Mouse (Mus musculus) lung, embryonic 14.5 days (tissue): Measurements from ENCODE around the gene Mt3. TPM values are rescaled to one million over a fixed set of nuclear protein-coding genes. Genes with fewer than 3 reads are reported as not detected.

Experiments used
- ATAC-seq: fragments of 200-750 bp; cut with Nextera tagmentation; 2 replicates; pipeline ENCODE4 v1.8.0; 2017; ENCODE audit warnings: mild to moderate bottlenecking, moderate TSS enrichment, moderate library complexity; ENCODE audit not compliant: insufficient read depth
- DNase-seq: peaks from one replicate; pipeline ENCODE4 v3.0.0-alpha.2; 2015
- H3K27ac ChIP-seq: fragments of 300-500 bp; sonication (generic); 2 replicates; pipeline ENCODE4 v1.5.1; 2014; ENCODE audit warnings: low read depth, mild to moderate bottlenecking, moderate library complexity
- H3K27me3 ChIP-seq: fragments of 300-500 bp; sonication (generic); 2 replicates; pipeline ENCODE4 v1.6.1; 2014; ENCODE audit warnings: low read length, control low read depth; ENCODE audit not compliant: insufficient read depth
- H3K36me3 ChIP-seq: fragments of 300-500 bp; sonication (generic); 2 replicates; pipeline ENCODE4 v1.6.1; 2014; ENCODE audit warnings: control low read depth; ENCODE audit not compliant: insufficient read depth
- H3K4me1 ChIP-seq: fragments of 300-500 bp; sonication (generic); 2 replicates; pipeline ENCODE4 v1.6.1; 2014; ENCODE audit warnings: antibody characterized with exemption, control low read depth; ENCODE audit not compliant: insufficient read depth
- H3K4me2 ChIP-seq: fragments of 300-500 bp; sonication (generic); 2 replicates; pipeline ENCODE4 v1.6.1; 2014; ENCODE audit warnings: mild to moderate bottlenecking
- H3K4me3 ChIP-seq: fragments of 300-500 bp; sonication (generic); 2 replicates; pipeline ENCODE4 v1.5.1; 2014; ENCODE audit warnings: low read depth, low read length
- H3K9ac ChIP-seq: fragments of 300-500 bp; sonication (generic); 2 replicates; pipeline ENCODE4 v1.6.1; 2014
- H3K9me3 ChIP-seq: fragments of 300-500 bp; sonication (generic); 2 replicates; pipeline ENCODE4 v1.6.1; 2016; ENCODE audit warnings: low read depth, low read length, control low read depth
- CTCF ChIP-seq: IDR thresholded peaks from 2 replicates; pipeline ENCODE4 v1.5.1; 2016; ENCODE audit warnings: antibody characterized with exemption, low read depth
- WGBS: fragments of 180-500 bp; shearing (Covaris S2); extraction: QIAGEN DNeasy Blood & Tissue Kit; methylation state at CpG from one replicate; pipeline ENCODE4 v1.1.7; 2014; 5-methylcytosine and 5-hydroxymethylcytosine counted together
- polyA plus RNA-seq: library from polyadenylated mRNA; unstranded; fragments of >200 nt; fragmentation: Nextera tagmentation; extraction: Ambion mirVana; gene quantifications from 2 replicates; pipeline ENCODE4 v1.2.1, GENCODE M21; 2014

Mt3 gene
- polyA plus RNA-seq, 1 experiment from 2014 or later = 2.9 TPM

GRCm38 (mm10) chr8:94185791-94186190 lies 33.4 kb downstream of the Mt3 start:
- no peaks in the 10 kb centered on the region for H3K36me3 ChIP-seq
- H3K9me3 ChIP-seq = no peaks in the 10 kb centered on the region
- 56% methylated on average over 6 of the region's 6 CpGs for WGBS
- H3K4me2 ChIP-seq = peak overlapping the region; percentile 51; the same call in 1 of the 2 replicates
- H3K4me1 ChIP-seq = peaks cover 2% of the 10 kb centered on the region; the same call in 1 of the 2 replicates
- peak overlapping the region; percentile 36; the same call in 1 of the 2 replicates for H3K27ac ChIP-seq
- peaks cover 49% of the 10 kb centered on the region for H3K27me3 ChIP-seq
- H3K4me3 ChIP-seq = no peak overlapping the region
- DNase-seq (no peak), ATAC-seq (no peak)
- H3K9ac ChIP-seq = no peak overlapping the region
- TF ChIP-seq CTCF = no peak

- TF ChIP-seq CTCF = peak; percentile 80
- peaks cover 49% of the 10 kb centered on the region for H3K27me3 ChIP-seq
- peak overlapping the region; percentile 11; the same call in 1 of the 2 replicates for H3K9ac ChIP-seq
- H3K27ac ChIP-seq = peak overlapping the region; percentile 36; the same call in 1 of the 2 replicates
- peak; percentile 77 for ATAC-seq
- DNase-seq = peak; percentile 81
- H3K4me1 ChIP-seq = peaks cover 2% of the 10 kb centered on the region; the same call in 1 of the 2 replicates
- WGBS = 4% methylated on average over 17 of the region's 17 CpGs
- no peaks in the 10 kb centered on the region for H3K36me3 ChIP-seq
- no peaks in the 10 kb centered on the region for H3K9me3 ChIP-seq
- H3K4me2 ChIP-seq = peak overlapping the region; percentile 51
- H3K4me3 ChIP-seq = peak overlapping the region; percentile 16; the same call in 1 of the 2 replicates
These were observed 34.1 kb downstream of the Mt3 start for GRCm38 (mm10) chr8:94186542-94186941.

GRCm38 (mm10) chr8:94187290-94188002 lies 35.0 kb downstream of the Mt3 start:
- 33% methylated on average over 21 of the region's 21 CpGs for WGBS
- ATAC-seq (no peak), DNase-seq (no peak)
- Histone ChIP-seq H3K4me1 (peaks cover 2% of the 10 kb centered on the region; the same call in 1 of the 2 replicates), H3K27me3 (peaks cover 42% of the 10 kb centered on the region), H3K4me2 (no peak overlapping the region), H3K9me3 (no peaks in the 10 kb centered on the region), H3K9ac (no peak overlapping the region), H3K27ac (no peak overlapping the region), H3K4me3 (no peak overlapping the region), H3K36me3 (no peaks in the 10 kb centered on the region)
- no peak for TF ChIP-seq CTCF

- ATAC-seq = no peak
These were observed 37.0 kb downstream of the Mt3 start for GRCm38 (mm10) chr8:94189275-94190031.

GRCm38 (mm10) chr8:94191101-94191691 lies 38.8 kb downstream of the Mt3 start:
- 17% methylated on average over 21 of the region's 21 CpGs for WGBS
- no peak for TF ChIP-seq CTCF
- peak; percentile 83 for DNase-seq
- Histone ChIP-seq H3K9me3 (no peaks in the 10 kb centered on the region), H3K27ac (no peak overlapping the region), H3K4me2 (peak overlapping the region; percentile 62), H3K9ac (no peak overlapping the region), H3K4me1 (no peaks in the 10 kb centered on the region; the same call in 1 of the 2 replicates), H3K27me3 (peaks cover 12% of the 10 kb centered on the region), H3K4me3 (peak overlapping the region; percentile 16), H3K36me3 (no peaks in the 10 kb centered on the region)
- peak; percentile 45; the same call in 1 of the 2 replicates for ATAC-seq

More at GRCm38 (mm10) chr8:94189275-94190031, 37.0 kb downstream of the Mt3 start:
- Histone ChIP-seq H3K36me3 (no peaks in the 10 kb centered on the region), H3K9me3 (no peaks in the 10 kb centered on the region), H3K27me3 (peaks cover 23% of the 10 kb centered on the region), H3K4me2 (no peak overlapping the region), H3K4me1 (peaks cover 1% of the 10 kb centered on the region; the same call in 1 of the 2 replicates), H3K27ac (no peak overlapping the region), H3K4me3 (no peak overlapping the region), H3K9ac (no peak overlapping the region)
- DNase-seq = no peak
- 64% methylated on average over 13 of the region's 13 CpGs for WGBS
- no peak for TF ChIP-seq CTCF

GRCm38 (mm10) chr8:94192926-94193325 lies 40.5 kb downstream of the Mt3 start:
- ATAC-seq (no peak), DNase-seq (no peak)
- no peak overlapping the region for H3K4me2 ChIP-seq
- H3K27me3 ChIP-seq = no peaks in the 10 kb centered on the region; the same call in 1 of the 2 replicates
- WGBS = 48% methylated on average over 1 of the region's 1 CpGs
- TF ChIP-seq CTCF = no peak
- H3K36me3 ChIP-seq = no peaks in the 10 kb centered on the region
- no peak overlapping the region for H3K27ac ChIP-seq
- H3K9ac ChIP-seq = no peak overlapping the region
- no peaks in the 10 kb centered on the region; the same call in 1 of the 2 replicates for H3K4me1 ChIP-seq
- H3K4me3 ChIP-seq = no peak overlapping the region
- H3K9me3 ChIP-seq = no peaks in the 10 kb centered on the region
